Mouse (Mus musculus) liver, embryonic 14.5 days (tissue): ENCODE data around the gene Hint1.
A peak's percentile ranks its signal among the peaks of the same experiment; 100 is the strongest.

ENCODE experiments used
- CTCF ChIP-seq: IDR thresholded peaks from 2 replicates; pipeline ENCODE4 v1.5.1; 2016; ENCODE audit warnings: antibody characterized with exemption, low read depth, control low read depth
- EP300 ChIP-seq: IDR thresholded peaks from 2 replicates; pipeline ENCODE4 v1.6.1; 2016; ENCODE audit warnings: antibody characterized with exemption, low read depth

DNA sequence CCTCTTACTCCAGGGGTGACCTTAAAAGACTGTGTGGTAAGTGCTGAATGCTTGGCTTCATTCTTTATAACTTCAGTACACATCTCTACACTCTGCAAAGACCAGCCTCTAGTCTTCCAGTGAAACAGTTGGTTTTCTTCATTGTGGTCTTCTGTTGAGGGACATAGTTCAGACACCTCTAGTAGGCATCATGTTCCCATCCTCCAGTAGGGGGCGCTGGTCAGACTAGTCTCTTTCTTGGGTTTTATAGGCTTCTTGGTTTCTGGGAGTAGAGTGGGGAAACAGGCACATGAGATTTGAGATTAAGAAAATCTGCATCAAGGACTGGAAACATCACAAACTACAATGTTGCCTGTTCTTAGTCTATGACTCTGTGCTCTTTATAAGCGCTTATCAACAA is 31.6 kb upstream of the Hint1 start:
- TF ChIP-seq CTCF (peak; percentile 61), EP300 (no peak)
